Mouse (Mus musculus) kidney, postnatal 14 days (tissue): ENCODE measurements around the gene Ppfibp2.
A peak's percentile ranks its signal among the peaks of the same experiment; 100 is the strongest.

Experiments
- DNase-seq: peaks from one replicate; pipeline ENCODE4 v3.0.0; 2022; ENCODE audit warnings: mixed read lengths

Gene Ppfibp2

GRCm38 (mm10) chr7:107664063-107665056, 69.4 kb downstream of the Ppfibp2 start:
- peak; percentile 66 for DNase-seq

- peak; percentile 33 for DNase-seq
Observed at GRCm38 (mm10) chr7:107665221-107665585, 70.2 kb downstream of the Ppfibp2 start.

- peak; percentile 45 for DNase-seq
Observed at GRCm38 (mm10) chr7:107665586-107666261, 70.7 kb downstream of the Ppfibp2 start.

GRCm38 (mm10) chr7:107666262-107666902, 71.4 kb downstream of the Ppfibp2 start:
- peak; percentile 34 for DNase-seq

GRCm38 (mm10) chr7:107668514-107668913, 73.5 kb downstream of the Ppfibp2 start:
- no peak for DNase-seq

GRCm38 (mm10) chr7:107675224-107675623, 80.2 kb downstream of the Ppfibp2 start:
- no peak for DNase-seq

GRCm38 (mm10) chr7:107680151-107680852, 85.3 kb downstream of the Ppfibp2 start:
- DNase-seq: no peak

- no peak for DNase-seq
Observed at GRCm38 (mm10) chr7:107681306-107681705, 86.3 kb downstream of the Ppfibp2 start.

GRCm38 (mm10) chr7:107683162-107683561, 88.2 kb downstream of the Ppfibp2 start:
- DNase-seq: no peak

GRCm38 (mm10) chr7:107683622-107684021, 88.6 kb downstream of the Ppfibp2 start:
- no peak for DNase-seq

GRCm38 (mm10) chr7:107685238-107685954, 90.4 kb downstream of the Ppfibp2 start:
- no peak for DNase-seq

- DNase-seq: no peak
Observed at GRCm38 (mm10) chr7:107685955-107686285, 90.9 kb downstream of the Ppfibp2 start.

GRCm38 (mm10) chr7:107687412-107687811, 92.4 kb downstream of the Ppfibp2 start:
- DNase-seq: no peak

- no peak for DNase-seq
Observed at GRCm38 (mm10) chr7:107688040-107688439, 93.0 kb downstream of the Ppfibp2 start.

- no peak for DNase-seq
Observed at GRCm38 (mm10) chr7:107690426-107691221, 95.6 kb downstream of the Ppfibp2 start.

- DNase-seq: no peak
Observed at GRCm38 (mm10) chr7:107691493-107691892, 96.5 kb downstream of the Ppfibp2 start.

GRCm38 (mm10) chr7:107694254-107694947, 99.4 kb downstream of the Ppfibp2 start:
- DNase-seq: no peak

GRCm38 (mm10) chr7:107697066-107697465, 102.1 kb downstream of the Ppfibp2 start:
- DNase-seq: no peak

GRCm38 (mm10) chr7:107699926-107700325, 104.9 kb downstream of the Ppfibp2 start:
- no peak for DNase-seq

GRCm38 (mm10) chr7:107700646-107701045, 105.6 kb downstream of the Ppfibp2 start:
- no peak for DNase-seq
